Mouse (Mus musculus): ENCODE data around the gene C1rb. TPM values are rescaled to one million over a fixed set of nuclear protein-coding genes. Genes with fewer than 3 reads are reported as not detected.
"Not testable (repeated sequence)": the region's sequence is repeated elsewhere in the genome, so short reads cannot be mapped to it uniquely, and the experiment has no call there.

C1rb gene
- 0.05 and 0.06 TPM in 2 replicates for polyA plus RNA-seq (2015; fragmentation: Nextera tagmentation; extraction: Ambion mirVana)

- TF ChIP-seq CTCF (IDR thresholded peaks at IDR 0.05; ENCODE audit: low read depth) = peak; percentile 97
- Histone ChIP-seq H3K9ac (ENCODE audit: low read depth, low read length) (no peak within 1 kb of the TSS), H3K27me3 (ENCODE audit: insufficient read depth, low read length) (no peaks in the 10 kb centered on the region), H3K4me2 (ENCODE audit: low read length) (no peak within 1 kb of the TSS), H3K36me3 (ENCODE audit: insufficient read depth, low read length) (no peaks in the 10 kb centered on the region), H3K9me3 (replicated peaks; ENCODE audit: low read length) (no peaks in the 10 kb centered on the region), H3K4me1 (replicated peaks; ENCODE audit: insufficient read depth, low read length) (no peaks in the 10 kb centered on the region), H3K27ac (no peak within 1 kb of the TSS), H3K4me3 (replicated peaks; ENCODE audit: low read depth, low read length) (no peak within 1 kb of the TSS)
- ATAC-seq (replicated peaks; ENCODE audit: low FRiP score, low read depth) (no peak), DNase-seq (ENCODE audit: low spot score) (peak; percentile 80)
- WGBS = 5% methylated on average over 8 of the region's 8 CpGs
Measured at GRCm38 (mm10) chr6:124570026-124570425, at the start of gene C1rb. Gene C1rb (plus strand): TSS chr6:124570294.

GRCm38 (mm10) chr6:124522082-124522481, 48.0 kb upstream of the C1rb start:
- ATAC-seq (replicated peaks; ENCODE audit: low FRiP score, low read depth) = not testable (repeated sequence)

DNA sequence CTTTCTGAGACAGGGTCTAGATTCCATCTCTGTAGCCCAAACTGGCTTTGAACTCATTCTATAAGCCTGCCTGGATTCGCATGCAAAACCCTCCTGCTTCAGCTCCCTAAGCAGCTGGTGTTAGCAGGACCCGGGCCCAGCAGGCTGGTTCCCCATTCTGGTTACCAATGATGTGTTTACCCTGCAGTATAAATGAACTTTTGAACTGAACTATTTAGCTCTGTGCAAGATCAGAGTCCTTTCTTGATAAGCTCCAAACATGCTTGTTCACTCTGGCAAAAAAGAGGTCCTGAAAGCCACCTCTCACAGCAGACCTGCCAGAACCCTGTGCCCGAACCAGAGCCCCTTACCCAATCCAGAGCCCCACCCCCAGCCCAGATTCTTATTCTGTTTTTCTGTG, 42.2 kb upstream of the C1rb start:
- Histone ChIP-seq H3K27me3 (ENCODE audit: insufficient read depth, low read length) (no peaks in the 10 kb centered on the region), H3K4me1 (replicated peaks; ENCODE audit: insufficient read depth, low read length) (no peaks in the 10 kb centered on the region), H3K9ac (ENCODE audit: low read depth, low read length) (no peak overlapping the region), H3K9me3 (replicated peaks; ENCODE audit: low read length) (no peaks in the 10 kb centered on the region), H3K27ac (no peak overlapping the region), H3K36me3 (ENCODE audit: insufficient read depth, low read length) (no peaks in the 10 kb centered on the region), H3K4me3 (replicated peaks; ENCODE audit: low read depth, low read length) (no peak overlapping the region), H3K4me2 (ENCODE audit: low read length) (no peak overlapping the region)
- TF ChIP-seq CTCF (IDR thresholded peaks at IDR 0.05; ENCODE audit: low read depth) = no peak
- no peak for ATAC-seq (replicated peaks; ENCODE audit: low FRiP score, low read depth)
- no peak for DNase-seq (ENCODE audit: low spot score)
- WGBS = 78% methylated on average over 3 of the region's 3 CpGs

More at GRCm38 (mm10) chr6:124522082-124522481, 48.0 kb upstream of the C1rb start:
- H3K4me2 ChIP-seq (ENCODE audit: low read length); DNase-seq (ENCODE audit: low spot score); H3K9ac ChIP-seq (ENCODE audit: low read depth, low read length); H3K4me1 ChIP-seq (replicated peaks; ENCODE audit: insufficient read depth, low read length); H3K4me3 ChIP-seq (replicated peaks; ENCODE audit: low read depth, low read length); H3K27me3 ChIP-seq (ENCODE audit: insufficient read depth, low read length); H3K27ac ChIP-seq; H3K9me3 ChIP-seq (replicated peaks; ENCODE audit: low read length); H3K36me3 ChIP-seq (ENCODE audit: insufficient read depth, low read length): not testable (repeated sequence)
- 69% methylated on average over 7 of the region's 7 CpGs for WGBS

DNA sequence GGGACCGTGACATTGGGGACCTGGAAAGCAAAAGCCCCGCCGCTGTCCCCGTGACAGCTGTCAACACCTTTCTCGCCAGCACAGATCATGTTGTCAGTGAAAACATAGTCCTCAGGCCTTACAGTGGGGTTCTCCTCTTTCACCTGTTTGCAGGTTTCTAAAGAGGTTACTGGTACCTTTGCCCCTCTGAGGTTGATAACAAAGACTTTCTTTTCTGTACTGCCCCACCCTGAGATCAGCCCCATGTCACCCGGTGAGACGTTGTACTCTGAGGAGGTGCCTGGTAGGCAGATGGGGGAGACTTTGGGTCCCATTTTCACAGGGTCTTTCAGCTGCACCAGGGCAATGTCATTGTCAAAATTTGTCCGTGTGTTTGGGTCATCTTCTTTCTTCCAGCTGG, 39.0 kb upstream of the C1rb start:
- no peaks in the 10 kb centered on the region for H3K36me3 ChIP-seq (ENCODE audit: insufficient read depth, low read length)
- H3K4me3 ChIP-seq (replicated peaks; ENCODE audit: low read depth, low read length) = no peak overlapping the region
- H3K4me2 ChIP-seq (ENCODE audit: low read length) = no peak overlapping the region
- 89% methylated on average over 8 of the region's 8 CpGs for WGBS
- H3K9me3 ChIP-seq (replicated peaks; ENCODE audit: low read length) = no peaks in the 10 kb centered on the region
- no peaks in the 10 kb centered on the region for H3K4me1 ChIP-seq (replicated peaks; ENCODE audit: insufficient read depth, low read length)
- DNase-seq (ENCODE audit: low spot score) (no peak), ATAC-seq (replicated peaks; ENCODE audit: low FRiP score, low read depth) (no peak)
- no peak overlapping the region for H3K9ac ChIP-seq (ENCODE audit: low read depth, low read length)
- no peak overlapping the region for H3K27ac ChIP-seq
- no peaks in the 10 kb centered on the region for H3K27me3 ChIP-seq (ENCODE audit: insufficient read depth, low read length)
- TF ChIP-seq CTCF (IDR thresholded peaks at IDR 0.05; ENCODE audit: low read depth) = no peak

- not testable (repeated sequence) for H3K9me3 ChIP-seq (replicated peaks; ENCODE audit: low read length); H3K27me3 ChIP-seq (ENCODE audit: insufficient read depth, low read length); H3K9ac ChIP-seq (ENCODE audit: low read depth, low read length); H3K36me3 ChIP-seq (ENCODE audit: insufficient read depth, low read length); ATAC-seq (replicated peaks; ENCODE audit: low FRiP score, low read depth); H3K4me1 ChIP-seq (replicated peaks; ENCODE audit: insufficient read depth, low read length); H3K27ac ChIP-seq; H3K4me3 ChIP-seq (replicated peaks; ENCODE audit: low read depth, low read length); H3K4me2 ChIP-seq (ENCODE audit: low read length); DNase-seq (ENCODE audit: low spot score)
- 76% methylated on average over 8 of the region's 8 CpGs for WGBS
Measured at GRCm38 (mm10) chr6:124536125-124536829, 33.8 kb upstream of the C1rb start.

DNA sequence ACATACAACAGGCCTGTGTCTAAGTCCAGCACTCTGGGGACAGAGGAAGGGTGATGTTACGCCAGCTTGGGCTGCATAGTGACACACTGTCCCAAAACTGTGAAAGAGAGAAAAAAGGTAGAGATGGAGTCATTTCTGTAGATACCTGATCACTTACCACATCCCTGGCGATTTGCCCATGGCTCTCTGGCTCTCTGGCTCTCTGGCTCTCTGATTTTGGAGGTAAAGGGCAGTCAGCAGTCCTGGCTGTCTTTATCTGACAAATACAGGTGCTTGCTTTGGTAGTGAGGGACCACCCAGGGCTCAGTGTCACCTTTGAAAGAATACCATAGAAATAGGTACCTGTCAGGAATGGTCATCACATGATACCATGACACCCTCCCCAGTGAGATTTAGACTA, 28.9 kb upstream of the C1rb start:
- H3K4me1 ChIP-seq (replicated peaks; ENCODE audit: insufficient read depth, low read length); H3K9ac ChIP-seq (ENCODE audit: low read depth, low read length); DNase-seq (ENCODE audit: low spot score); ATAC-seq (replicated peaks; ENCODE audit: low FRiP score, low read depth); H3K27ac ChIP-seq; H3K27me3 ChIP-seq (ENCODE audit: insufficient read depth, low read length); H3K9me3 ChIP-seq (replicated peaks; ENCODE audit: low read length); H3K4me2 ChIP-seq (ENCODE audit: low read length); H3K4me3 ChIP-seq (replicated peaks; ENCODE audit: low read depth, low read length); H3K36me3 ChIP-seq (ENCODE audit: insufficient read depth, low read length): not testable (repeated sequence)
- WGBS = 89% methylated on average over 2 of the region's 2 CpGs

GRCm38 (mm10) chr6:124542284-124542683, 27.8 kb upstream of the C1rb start, which contains the start of gene C1s1:
Gene C1s1 (minus strand): TSS chr6:124542359.
- not testable (repeated sequence) for H3K9me3 ChIP-seq (replicated peaks; ENCODE audit: low read length); H3K4me1 ChIP-seq (replicated peaks; ENCODE audit: insufficient read depth, low read length); H3K9ac ChIP-seq (ENCODE audit: low read depth, low read length); H3K27ac ChIP-seq; H3K27me3 ChIP-seq (ENCODE audit: insufficient read depth, low read length); H3K36me3 ChIP-seq (ENCODE audit: insufficient read depth, low read length); H3K4me3 ChIP-seq (replicated peaks; ENCODE audit: low read depth, low read length)
- peak; percentile 81 for ATAC-seq (replicated peaks; ENCODE audit: low FRiP score, low read depth)
- DNase-seq (ENCODE audit: low spot score) = peak; percentile 76
- WGBS = 0% methylated on average over 1 of the region's 1 CpGs
- peak within 1 kb of the TSS; percentile 18; the same call in 1 of the 2 replicates for H3K4me2 ChIP-seq (ENCODE audit: low read length)
- peak; percentile 68 for TF ChIP-seq CTCF (IDR thresholded peaks at IDR 0.05; ENCODE audit: low read depth)
